Mouse (Mus musculus): Measurements from ENCODE around the gene Gm5169. TPM values are rescaled to one million over a fixed set of nuclear protein-coding genes. Genes with fewer than 3 reads are reported as not detected.
"Not testable (repeated sequence)": the region's sequence is repeated elsewhere in the genome, so short reads cannot be mapped to it uniquely, and the experiment has no call there.

Gene Gm5169
- not detected in 2 replicates for polyA plus RNA-seq (2015; fragmentation: Nextera tagmentation; extraction: Ambion mirVana)

DNA sequence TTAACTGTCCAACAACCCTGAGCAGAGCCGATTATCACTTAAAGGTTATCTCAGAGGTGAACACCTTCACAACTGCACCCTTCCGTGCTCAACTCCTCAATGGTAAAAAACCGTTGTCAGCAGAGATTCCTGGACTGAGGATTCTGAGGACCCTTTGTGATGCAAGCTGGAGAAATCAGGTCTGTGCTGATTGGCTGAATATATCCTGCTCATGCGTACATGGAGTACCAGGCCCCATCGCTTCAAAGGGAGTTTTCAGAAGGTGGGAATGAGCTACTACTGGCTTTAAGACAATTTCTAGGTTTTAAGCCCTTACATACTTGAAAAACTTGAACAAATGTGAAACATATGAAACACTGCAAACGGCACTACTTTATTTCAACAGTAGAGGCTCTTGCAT lies at the start of gene Gm5169:
Gm5169 (minus strand) TSS at position 101 of the 400 bp plus-strand sequence.
- DNase-seq (ENCODE audit: low spot score): not testable (repeated sequence)

DNA sequence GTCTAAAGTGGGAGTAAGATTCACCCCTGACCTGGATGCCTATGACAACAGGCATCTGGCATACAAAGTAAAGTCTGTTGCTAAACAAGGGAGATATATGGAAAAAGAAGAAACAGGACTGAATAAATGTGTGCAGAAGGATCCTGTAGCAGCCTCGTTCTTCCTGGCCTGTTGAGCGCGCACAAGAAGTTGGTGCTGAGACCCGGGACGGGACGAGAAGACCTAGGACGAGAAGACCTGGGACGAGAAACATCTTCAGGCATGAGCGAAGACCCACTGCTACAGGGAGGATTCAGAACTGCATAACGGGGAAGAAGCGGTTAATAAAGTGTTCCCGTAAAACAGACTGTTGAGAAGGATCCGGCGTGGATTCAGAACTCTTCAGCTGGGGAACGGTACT lies 46.2 kb upstream of the Gm5169 start:
- not testable (repeated sequence) for DNase-seq (ENCODE audit: low spot score)

Data from thymus, postnatal 0 days (tissue).